Mouse (Mus musculus) liver, embryonic 11.5 days (tissue): Measurements from ENCODE around the gene Ltb4r1. TPM values are rescaled to one million over a fixed set of nuclear protein-coding genes. Genes with fewer than 3 reads are reported as not detected.

Experiments used
- ATAC-seq: fragments of 200-750 bp; cut with Nextera tagmentation; replicated peaks from 2 replicates; pipeline ENCODE4 v1.8.0; 2017; ENCODE audit warnings: moderate number of reproducible peaks, mild to moderate bottlenecking, moderate TSS enrichment, moderate library complexity; ENCODE audit not compliant: low FRiP score
- DNase-seq: peaks from one replicate; pipeline ENCODE4 v3.0.0-alpha.2; 2017; ENCODE audit warnings: low spot score
- H3K27ac ChIP-seq: fragments of 300-500 bp; sonication (generic); 2 replicates; pipeline ENCODE4 v1.5.1; 2014; ENCODE audit warnings: mild to moderate bottlenecking, low read depth, low read length, control low read depth
- H3K27me3 ChIP-seq: fragments of 300-500 bp; sonication (generic); replicated peaks from 2 replicates; pipeline ENCODE4 v1.6.1; 2014; ENCODE audit warnings: low read length, mixed read lengths; ENCODE audit not compliant: control insufficient read depth, insufficient read depth
- H3K36me3 ChIP-seq: fragments of 300-500 bp; sonication (generic); 2 replicates; pipeline ENCODE4 v1.6.1; 2014; ENCODE audit warnings: mild to moderate bottlenecking, low read length, moderate library complexity, mixed read lengths; ENCODE audit not compliant: control insufficient read depth, insufficient read depth
- H3K4me1 ChIP-seq: fragments of 300-500 bp; sonication (generic); replicated peaks from 2 replicates; pipeline ENCODE4 v1.6.1; 2014; ENCODE audit warnings: low read length, mixed read lengths; ENCODE audit not compliant: control insufficient read depth, insufficient read depth
- H3K4me2 ChIP-seq: fragments of 300-500 bp; sonication (generic); 2 replicates; pipeline ENCODE4 v1.6.1; 2014; ENCODE audit warnings: mild to moderate bottlenecking, control low read depth, moderate library complexity
- H3K4me3 ChIP-seq: fragments of 300-500 bp; sonication (generic); 2 replicates; pipeline ENCODE4 v1.5.1; 2014; ENCODE audit warnings: low read depth, low read length, control low read depth
- H3K9ac ChIP-seq: fragments of 300-500 bp; sonication (generic); 2 replicates; pipeline ENCODE4 v1.6.1; 2014; ENCODE audit warnings: low read depth, low read length, control low read depth
- H3K9me3 ChIP-seq: fragments of 300-500 bp; sonication (generic); 2 replicates; pipeline ENCODE4 v1.6.1; 2016; ENCODE audit warnings: low read length, inconsistent platforms, mixed read lengths; ENCODE audit not compliant: control insufficient read depth
- WGBS: fragments of 180-500 bp; shearing (Covaris S2); extraction: QIAGEN DNeasy Blood & Tissue Kit; methylation state at CpG from one replicate; pipeline ENCODE4 v1.1.7; 2014; 5-methylcytosine and 5-hydroxymethylcytosine counted together
- polyA plus RNA-seq: library from polyadenylated mRNA; unstranded; fragments of >200 nt; fragmentation: Nextera tagmentation; extraction: Ambion mirVana; gene quantifications from 2 replicates; pipeline ENCODE4 v1.2.1, GENCODE M21; 2014

Gene Ltb4r1
- polyA plus RNA-seq, 1 experiment from 2014 or later, result 1.6 TPM

DNA sequence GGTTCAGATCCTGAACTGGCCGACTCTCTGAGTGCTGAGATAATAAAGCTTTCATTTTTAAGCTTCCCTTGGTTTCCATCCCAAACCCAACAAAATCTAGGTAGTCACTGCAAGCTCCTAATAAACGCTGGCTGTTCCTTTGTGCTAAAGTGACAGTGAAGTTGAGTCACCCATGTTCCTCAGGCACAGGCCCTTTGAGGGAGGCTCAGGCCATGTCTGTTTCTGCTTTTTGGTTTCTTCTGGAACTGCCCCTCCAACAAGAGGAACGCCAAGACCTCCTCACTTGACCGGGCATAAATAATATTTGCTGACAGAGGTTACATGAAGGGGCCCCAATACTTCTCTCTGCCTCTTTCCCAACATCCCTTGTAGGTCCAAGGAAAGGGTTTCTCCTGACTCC is 30.0 kb upstream of the Ltb4r1 start:
- H3K4me1 ChIP-seq, result no peaks in the 10 kb centered on the region
- H3K4me3 ChIP-seq, result no peak overlapping the region
- H3K27ac ChIP-seq, result no peak overlapping the region
- ATAC-seq, result no peak
- H3K9me3 ChIP-seq, result no peaks in the 10 kb centered on the region
- WGBS, result 76% methylated on average over 4 of the region's 4 CpGs
- peaks cover 14% of the 10 kb centered on the region; the same call in 1 of the 2 replicates for H3K36me3 ChIP-seq
- H3K4me2 ChIP-seq, result no peak overlapping the region
- DNase-seq, result no peak
- H3K27me3 ChIP-seq, result no peaks in the 10 kb centered on the region
- no peak overlapping the region for H3K9ac ChIP-seq

DNA sequence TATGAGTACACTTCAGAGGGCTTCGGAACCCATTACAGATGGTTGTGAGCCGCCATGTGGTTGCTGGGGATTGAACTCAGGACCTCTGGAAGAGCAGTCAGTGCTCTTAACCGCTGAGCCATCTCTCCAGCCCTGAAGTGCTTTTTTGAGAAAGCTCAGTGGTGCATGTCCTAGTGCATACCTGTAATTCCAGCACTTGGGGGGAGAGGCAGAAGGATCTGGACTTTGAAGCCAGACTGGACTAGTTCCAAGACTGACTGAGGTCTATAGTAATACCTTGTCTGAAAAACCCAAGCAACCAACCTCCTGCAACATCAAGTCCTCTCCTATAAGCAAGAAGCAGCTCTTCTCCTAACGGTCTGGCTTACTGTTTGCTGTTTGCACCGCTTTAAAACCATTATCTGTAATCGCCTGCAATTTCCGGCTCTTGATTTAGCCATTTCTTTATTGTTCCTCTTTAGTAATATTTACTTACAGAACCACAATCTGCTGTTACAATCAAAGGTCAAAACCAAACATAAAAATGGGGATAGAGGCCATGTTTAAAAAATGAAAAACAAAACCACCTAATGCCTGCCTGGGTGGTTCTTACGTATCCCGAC is 28.6 kb upstream of the Ltb4r1 start:
- Histone ChIP-seq H3K9me3 (no peaks in the 10 kb centered on the region), H3K27me3 (no peaks in the 10 kb centered on the region), H3K4me2 (no peak overlapping the region), H3K27ac (no peak overlapping the region), H3K4me1 (no peaks in the 10 kb centered on the region), H3K9ac (no peak overlapping the region), H3K36me3 (peaks cover 14% of the 10 kb centered on the region; the same call in 1 of the 2 replicates), H3K4me3 (no peak overlapping the region)
- ATAC-seq (no peak), DNase-seq (no peak)
- 83% methylated on average over 9 of the region's 9 CpGs for WGBS

DNA sequence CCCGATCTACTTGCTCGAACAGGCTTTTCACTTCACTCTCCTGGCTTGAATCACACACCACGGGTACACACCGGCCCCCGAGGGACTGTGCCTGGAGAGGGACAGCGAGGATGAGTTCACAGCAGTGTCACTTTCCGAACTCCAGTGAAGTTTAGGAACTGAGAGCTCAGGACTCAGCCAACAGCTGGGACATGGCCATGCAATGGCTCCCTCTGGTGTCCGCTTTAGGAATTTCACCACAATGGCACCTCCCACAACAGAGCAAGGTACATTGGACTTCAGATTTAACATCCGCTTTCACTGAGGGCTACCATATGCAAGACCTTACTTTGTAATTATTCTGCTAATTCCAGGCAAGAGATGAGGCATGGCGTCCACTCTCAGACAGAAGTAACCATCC is 22.1 kb upstream of the Ltb4r1 start:
- peak overlapping the region; percentile 44; the same call in 1 of the 2 replicates for H3K9ac ChIP-seq
- ATAC-seq (peak; percentile 68), DNase-seq (peak; percentile 78)
- peaks cover 19% of the 10 kb centered on the region for H3K4me1 ChIP-seq
- no peak overlapping the region for H3K4me3 ChIP-seq
- peaks cover 12% of the 10 kb centered on the region for H3K36me3 ChIP-seq
- peak overlapping the region; percentile 16 for H3K4me2 ChIP-seq
- 22% methylated on average over 10 of the region's 10 CpGs for WGBS
- H3K27ac ChIP-seq, result no peak overlapping the region
- no peaks in the 10 kb centered on the region for H3K27me3 ChIP-seq
- H3K9me3 ChIP-seq, result no peaks in the 10 kb centered on the region

DNA sequence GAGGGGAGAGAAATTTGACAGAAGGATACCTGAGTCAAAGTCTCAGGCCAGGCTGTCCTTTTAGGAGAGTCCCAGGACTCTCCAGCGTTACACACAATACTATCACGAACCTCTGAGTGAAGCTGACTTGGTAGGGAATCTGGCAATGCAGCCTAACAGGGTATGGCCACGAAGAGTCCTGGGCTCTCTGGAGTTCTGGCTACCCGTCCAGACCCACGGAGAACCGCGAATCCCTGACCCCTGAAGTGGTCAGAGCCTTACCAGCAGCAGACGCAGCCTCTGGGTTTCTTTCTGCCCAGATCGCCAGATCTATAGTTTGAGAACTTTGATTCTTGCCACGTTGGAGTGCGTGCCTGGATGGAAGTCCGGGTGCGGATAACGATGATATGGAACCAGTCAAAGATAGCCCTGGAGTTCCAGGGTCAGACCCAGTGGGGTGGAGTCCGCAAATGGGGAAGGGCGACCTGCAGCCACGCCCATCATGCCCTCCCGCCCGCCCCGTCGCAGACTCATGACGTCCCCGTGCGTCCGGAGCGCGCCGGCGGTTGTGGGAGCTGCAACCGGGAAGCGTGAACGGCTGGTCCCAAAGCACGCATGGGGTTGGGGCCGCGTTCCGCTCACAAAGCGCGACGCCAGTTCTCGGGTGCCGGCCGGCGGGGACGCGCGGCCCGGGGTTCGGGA is 20.4 kb upstream of the Ltb4r1 start, which contains the start of the genes Dhrs1 and Nop9:
Dhrs1 (minus strand) TSS at position 511 of the 681 bp plus-strand sequence.
Nop9 (plus strand) TSS at position 514 of the 681 bp plus-strand sequence.
- WGBS, result 2% methylated on average over 39 of the region's 48 CpGs

DNA sequence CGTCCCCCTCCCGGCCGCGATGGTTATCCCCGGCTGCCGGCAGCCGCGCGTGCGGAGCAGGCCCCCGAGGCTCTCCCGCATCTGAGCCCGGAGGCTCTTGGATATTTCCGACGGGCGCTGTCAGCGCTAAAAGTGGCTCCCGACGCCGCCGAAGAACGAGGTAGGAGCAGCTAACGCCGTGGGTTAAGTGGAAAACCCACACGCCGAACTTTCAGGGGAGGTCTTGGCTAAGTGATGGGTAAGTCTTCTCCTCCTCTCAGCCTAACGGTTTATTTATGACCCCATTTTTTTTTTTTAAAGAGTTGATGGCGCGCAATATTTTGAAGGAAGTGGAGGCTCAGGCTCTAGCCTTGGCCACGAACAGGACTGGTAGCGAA is 19.9 kb upstream of the Ltb4r1 start:
- 1% methylated on average over 31 of the region's 31 CpGs for WGBS
- H3K4me3 ChIP-seq, result peak overlapping the region; percentile 96
- peaks cover 16% of the 10 kb centered on the region for H3K36me3 ChIP-seq
- peak overlapping the region; percentile 98 for H3K4me2 ChIP-seq
- H3K9me3 ChIP-seq, result no peaks in the 10 kb centered on the region
- peak overlapping the region; percentile 92 for H3K9ac ChIP-seq
- DNase-seq, result peak; percentile 58
- ATAC-seq, result peak; percentile 2; the same call in 1 of the 2 replicates
- H3K4me1 ChIP-seq, result peaks cover 19% of the 10 kb centered on the region
- H3K27ac ChIP-seq, result peak overlapping the region; percentile 73
- no peaks in the 10 kb centered on the region for H3K27me3 ChIP-seq

More for the DNA sequence above, 20.4 kb upstream of the Ltb4r1 start, which contains the start of the genes Dhrs1 and Nop9:
- Histone ChIP-seq H3K36me3 (peaks cover 12% of the 10 kb centered on the region), H3K9ac (peak within 1 kb of the TSS; percentile 92), H3K4me1 (peaks cover 19% of the 10 kb centered on the region), H3K27ac (peak within 1 kb of the TSS; percentile 73), H3K9me3 (no peaks in the 10 kb centered on the region), H3K4me3 (peak within 1 kb of the TSS; percentile 96), H3K27me3 (no peaks in the 10 kb centered on the region), H3K4me2 (peak within 1 kb of the TSS; percentile 98)
- peak; percentile 89 for ATAC-seq
- peak; percentile 96 for DNase-seq

DNA sequence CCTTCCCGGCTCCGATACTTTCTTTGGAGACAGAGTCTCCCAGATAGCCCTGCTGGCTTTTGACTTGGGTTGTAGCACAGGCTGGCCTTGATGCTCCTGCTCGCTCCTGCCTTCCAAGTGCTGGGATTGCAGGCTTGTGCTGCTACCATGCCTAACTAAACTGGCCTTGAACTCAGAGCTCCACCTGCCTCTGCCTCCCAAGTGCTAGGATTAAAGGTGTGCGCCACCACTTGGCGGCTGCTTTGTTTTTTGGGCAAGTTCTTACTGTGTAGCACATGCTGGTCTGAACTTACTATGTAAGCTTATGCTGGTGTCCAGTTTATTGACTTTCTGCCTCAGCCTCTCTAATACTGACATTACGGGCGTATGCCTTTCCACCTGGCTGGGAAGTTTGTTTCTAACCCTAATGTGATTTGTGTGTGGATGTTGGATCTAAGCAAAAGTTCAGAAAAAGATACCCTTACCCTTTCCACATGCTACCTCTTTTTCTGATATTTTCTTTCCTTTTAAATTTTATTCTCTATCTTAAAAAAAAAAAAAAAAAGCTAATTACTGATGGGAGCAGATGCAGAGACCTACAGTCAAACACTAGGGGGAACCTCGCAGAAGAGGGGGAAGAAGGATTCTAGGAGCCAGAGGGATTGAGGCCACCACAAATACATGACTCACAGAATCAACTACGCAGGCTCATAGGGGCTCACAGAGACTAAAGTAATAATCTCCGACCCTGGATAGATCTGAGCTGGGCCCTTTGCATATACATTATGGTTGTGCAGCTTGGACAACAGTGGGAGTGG is 18.5 kb upstream of the Ltb4r1 start:
- WGBS, result 79% methylated on average over 10 of the region's 10 CpGs
- H3K9me3 ChIP-seq, result no peaks in the 10 kb centered on the region
- no peak overlapping the region for H3K27ac ChIP-seq
- H3K4me2 ChIP-seq, result peak overlapping the region; percentile 98
- peaks cover 28% of the 10 kb centered on the region for H3K36me3 ChIP-seq
- DNase-seq (no peak), ATAC-seq (no peak)
- H3K4me3 ChIP-seq, result peak overlapping the region; percentile 96
- peak overlapping the region; percentile 92; the same call in 1 of the 2 replicates for H3K9ac ChIP-seq
- no peaks in the 10 kb centered on the region for H3K27me3 ChIP-seq
- peaks cover 19% of the 10 kb centered on the region for H3K4me1 ChIP-seq

DNA sequence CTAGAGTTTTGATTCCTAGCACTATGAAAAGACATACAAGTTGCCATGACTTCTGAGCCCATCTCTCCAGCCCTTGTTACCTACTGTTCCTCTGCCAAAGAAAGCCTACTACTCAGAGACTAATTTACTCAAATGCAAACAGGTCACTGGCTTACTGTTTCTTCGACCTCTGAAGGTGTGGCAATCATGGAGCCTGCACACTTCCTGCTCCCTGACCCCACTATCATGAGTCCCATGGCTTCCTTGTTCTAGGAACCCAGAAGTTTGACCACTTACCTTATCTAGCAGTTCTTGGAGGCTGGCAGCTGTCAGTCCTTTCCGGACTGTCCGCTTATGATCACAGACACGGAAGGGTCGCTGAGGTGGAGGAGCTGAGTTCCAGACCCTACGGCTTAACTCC is 8.2 kb upstream of the Ltb4r1 start:
- Histone ChIP-seq H3K27me3 (peaks cover 19% of the 10 kb centered on the region), H3K4me2 (peak overlapping the region; percentile 57), H3K9me3 (no peaks in the 10 kb centered on the region), H3K36me3 (peaks cover 21% of the 10 kb centered on the region), H3K27ac (peak overlapping the region; percentile 59), H3K9ac (no peak overlapping the region), H3K4me1 (peaks cover 17% of the 10 kb centered on the region), H3K4me3 (peak overlapping the region; percentile 22)
- DNase-seq (no peak), ATAC-seq (no peak)
- 35% methylated on average over 6 of the region's 6 CpGs for WGBS

DNA sequence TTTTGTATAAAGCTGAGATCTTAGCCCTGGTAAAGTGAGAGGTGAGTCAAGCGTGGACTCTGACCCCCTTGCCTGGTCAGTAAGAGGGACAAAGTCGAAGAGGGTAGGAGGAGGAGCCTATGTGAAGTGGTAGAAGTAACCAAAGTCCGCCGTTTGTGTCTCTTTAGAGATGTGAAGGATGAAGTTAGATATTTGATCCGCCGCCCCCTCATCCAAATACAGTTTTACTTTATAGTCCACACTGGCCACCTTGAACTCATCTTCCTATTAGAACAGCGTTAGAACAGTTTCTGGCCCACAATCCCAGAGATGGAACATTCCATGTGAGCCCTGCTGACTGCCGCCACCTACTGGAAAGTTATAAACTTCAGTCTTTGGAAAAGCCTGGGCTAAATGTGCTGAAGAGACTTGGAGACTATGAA is 7.4 kb upstream of the Ltb4r1 start, which contains the start of gene Cideb:
Cideb (minus strand) TSS at position 96 of the 422 bp plus-strand sequence.
- ATAC-seq (peak; percentile 32; the same call in 1 of the 2 replicates), DNase-seq (no peak)
- H3K27ac ChIP-seq, result peak within 1 kb of the TSS; percentile 59
- peaks cover 16% of the 10 kb centered on the region for H3K36me3 ChIP-seq
- H3K4me1 ChIP-seq, result peaks cover 22% of the 10 kb centered on the region
- 9% methylated on average over 8 of the region's 8 CpGs for WGBS
- H3K9me3 ChIP-seq, result no peaks in the 10 kb centered on the region
- peak within 1 kb of the TSS; percentile 22 for H3K4me3 ChIP-seq
- 0 out of 2 replicates have a peak within 1 kb of the TSS, but pooled peaks have one; percentile 21 for H3K9ac ChIP-seq
- H3K4me2 ChIP-seq, result peak within 1 kb of the TSS; percentile 57
- H3K27me3 ChIP-seq, result peaks cover 20% of the 10 kb centered on the region
